Mouse (Mus musculus) brain, embryonic 14.5 days (tissue): Measurements from ENCODE around the gene Cped1. TPM values are rescaled to one million over a fixed set of nuclear protein-coding genes. Genes with fewer than 3 reads are reported as not detected.

Source experiments
- DNase-seq: peaks from one replicate; pipeline ENCODE4 v3.0.0-alpha.2; 2011; ENCODE audit warnings: low read depth
- CTCF ChIP-seq: fragments of 200-500 bp; IDR thresholded peaks from 2 replicates; pipeline ENCODE4 v1.5.1; 2012; ENCODE audit warnings: inconsistent platforms, mild to moderate bottlenecking, moderate library complexity, borderline replicate concordance; ENCODE audit not compliant: insufficient read depth, insufficient read length; ENCODE audit errors: extremely low read depth
- POLR2A ChIP-seq: fragments of 200-500 bp; IDR thresholded peaks from 2 replicates; pipeline ENCODE4 v1.6.1; 2012; ENCODE audit warnings: mild to moderate bottlenecking, inconsistent platforms, borderline replicate concordance; ENCODE audit not compliant: poor library complexity, insufficient read depth, insufficient read length, severe bottlenecking; ENCODE audit errors: extremely low read depth
- polyA plus RNA-seq: library from polyadenylated mRNA; depleted of rRNA; stranded (reverse); fragments of >200 nt; gene quantifications from 2 replicates; pipeline ENCODE4 v1.2.3, GENCODE M21; 2012

Gene Cped1
- polyA plus RNA-seq, 1 experiment: 4.3 TPM

DNA sequence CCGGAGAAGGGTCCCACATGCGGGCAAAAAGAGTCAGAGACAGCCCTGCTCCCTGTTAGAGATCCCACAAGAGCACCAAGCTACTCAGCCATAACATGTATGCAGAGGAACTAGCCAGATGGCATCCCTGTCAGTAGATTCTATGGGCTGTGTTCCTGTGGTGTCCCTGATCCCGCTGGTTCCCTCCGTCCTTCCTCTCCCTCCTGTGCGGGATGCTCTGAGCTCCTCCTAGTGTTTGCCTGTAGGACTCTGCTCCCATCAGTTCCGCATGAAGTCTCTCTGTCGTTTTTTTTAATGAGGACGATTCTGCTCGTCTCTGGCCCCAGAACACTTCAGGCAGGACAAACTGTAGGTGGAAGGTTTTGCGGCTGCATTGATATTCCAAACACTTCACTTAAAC, 151.1 kb downstream of the Cped1 start:
- peak; percentile 17 for DNase-seq
- TF ChIP-seq CTCF (no peak), POLR2A (no peak)

- TF ChIP-seq CTCF (no peak), POLR2A (no peak)
- peak; percentile 26 for DNase-seq
Measured at GRCm38 (mm10) chr6:22140786-22141185, 155.1 kb downstream of the Cped1 start.

- no peak for TF ChIP-seq CTCF
- no peak for TF ChIP-seq POLR2A
- no peak for DNase-seq
Measured at GRCm38 (mm10) chr6:22147236-22147635, 161.5 kb downstream of the Cped1 start.

DNA sequence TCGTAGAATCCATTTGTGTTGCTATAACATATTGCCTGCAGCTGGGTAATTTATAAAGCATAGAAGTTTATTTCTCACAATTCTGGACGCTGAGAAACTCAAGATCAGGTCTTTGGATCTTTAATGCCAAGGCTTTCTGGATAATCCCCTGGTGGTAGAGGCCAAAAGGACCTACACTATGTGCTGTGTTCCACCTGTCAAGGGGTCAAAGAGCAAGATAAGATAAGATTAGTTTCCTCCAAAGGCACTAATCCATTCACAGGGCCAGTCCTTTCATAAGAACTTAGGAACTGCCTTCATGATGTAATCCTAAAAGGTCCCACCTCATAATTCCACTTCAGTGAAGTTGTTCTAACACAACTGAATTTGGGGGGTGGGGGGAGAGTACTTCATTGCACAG, 162.8 kb downstream of the Cped1 start:
- TF ChIP-seq CTCF (no peak), POLR2A (no peak)
- DNase-seq: no peak

GRCm38 (mm10) chr6:22157461-22157860, 171.7 kb downstream of the Cped1 start:
- DNase-seq: peak; percentile 44
- TF ChIP-seq CTCF (no peak), POLR2A (no peak)

GRCm38 (mm10) chr6:22161944-22162343, 176.2 kb downstream of the Cped1 start:
- DNase-seq: peak; percentile 33
- TF ChIP-seq POLR2A: no peak
- no peak for TF ChIP-seq CTCF

- DNase-seq: peak; percentile 39
- TF ChIP-seq CTCF (no peak), POLR2A (no peak)
Measured at GRCm38 (mm10) chr6:22168388-22168787, 182.7 kb downstream of the Cped1 start.

DNA sequence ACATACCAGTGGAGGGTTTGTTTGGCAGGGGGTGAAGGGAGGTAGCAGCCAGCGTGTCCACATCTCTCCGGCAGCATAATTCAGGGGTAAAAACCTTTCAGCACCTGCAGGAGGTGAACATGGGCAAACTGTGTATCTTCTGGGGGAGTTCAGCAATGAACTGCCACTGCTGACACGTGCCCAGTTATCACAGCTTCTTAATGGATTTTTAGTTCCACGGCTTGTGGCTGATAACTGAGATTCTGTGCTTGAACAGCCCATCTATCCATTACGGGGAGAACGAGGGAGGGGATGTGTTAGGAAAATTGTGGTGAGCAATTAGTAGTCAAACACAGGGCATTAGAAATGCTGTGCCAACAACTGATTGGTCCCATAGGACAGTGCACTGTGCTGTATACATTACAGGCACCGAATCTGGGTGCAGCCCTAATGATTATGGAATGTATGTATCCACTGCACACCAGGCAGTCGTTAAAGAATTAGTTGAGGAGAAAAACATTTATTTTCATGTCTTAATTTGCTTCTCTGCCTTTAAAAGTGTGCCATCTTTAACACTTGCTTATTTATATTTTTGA, 193.1 kb downstream of the Cped1 start:
- peak; percentile 52 for DNase-seq

GRCm38 (mm10) chr6:22180316-22180715, 194.6 kb downstream of the Cped1 start:
- TF ChIP-seq POLR2A (no peak), CTCF (no peak)
- DNase-seq: peak; percentile 79

More for the DNA sequence above, 193.1 kb downstream of the Cped1 start:
- no peak for TF ChIP-seq CTCF
- no peak for TF ChIP-seq POLR2A

DNA sequence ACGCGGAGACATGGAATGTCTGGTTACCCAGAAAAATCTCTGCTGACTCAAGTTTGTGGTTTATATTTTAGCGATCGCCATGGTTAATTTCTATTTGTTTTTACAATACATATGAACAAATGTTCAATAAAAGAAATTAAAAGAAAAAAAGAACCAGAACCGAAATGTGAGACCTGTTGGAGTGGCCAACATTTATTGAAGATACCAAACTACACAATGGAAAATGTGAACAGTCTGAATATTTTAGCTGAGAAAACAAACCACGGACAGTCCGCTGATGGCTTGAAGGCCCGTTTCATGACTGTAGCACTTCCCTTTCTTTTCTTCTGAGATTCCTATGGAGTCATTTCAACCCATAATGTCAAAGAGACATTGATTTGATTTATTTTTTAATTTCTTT, 201.3 kb downstream of the Cped1 start:
- no peak for DNase-seq
- TF ChIP-seq CTCF (no peak), POLR2A (no peak)

DNA sequence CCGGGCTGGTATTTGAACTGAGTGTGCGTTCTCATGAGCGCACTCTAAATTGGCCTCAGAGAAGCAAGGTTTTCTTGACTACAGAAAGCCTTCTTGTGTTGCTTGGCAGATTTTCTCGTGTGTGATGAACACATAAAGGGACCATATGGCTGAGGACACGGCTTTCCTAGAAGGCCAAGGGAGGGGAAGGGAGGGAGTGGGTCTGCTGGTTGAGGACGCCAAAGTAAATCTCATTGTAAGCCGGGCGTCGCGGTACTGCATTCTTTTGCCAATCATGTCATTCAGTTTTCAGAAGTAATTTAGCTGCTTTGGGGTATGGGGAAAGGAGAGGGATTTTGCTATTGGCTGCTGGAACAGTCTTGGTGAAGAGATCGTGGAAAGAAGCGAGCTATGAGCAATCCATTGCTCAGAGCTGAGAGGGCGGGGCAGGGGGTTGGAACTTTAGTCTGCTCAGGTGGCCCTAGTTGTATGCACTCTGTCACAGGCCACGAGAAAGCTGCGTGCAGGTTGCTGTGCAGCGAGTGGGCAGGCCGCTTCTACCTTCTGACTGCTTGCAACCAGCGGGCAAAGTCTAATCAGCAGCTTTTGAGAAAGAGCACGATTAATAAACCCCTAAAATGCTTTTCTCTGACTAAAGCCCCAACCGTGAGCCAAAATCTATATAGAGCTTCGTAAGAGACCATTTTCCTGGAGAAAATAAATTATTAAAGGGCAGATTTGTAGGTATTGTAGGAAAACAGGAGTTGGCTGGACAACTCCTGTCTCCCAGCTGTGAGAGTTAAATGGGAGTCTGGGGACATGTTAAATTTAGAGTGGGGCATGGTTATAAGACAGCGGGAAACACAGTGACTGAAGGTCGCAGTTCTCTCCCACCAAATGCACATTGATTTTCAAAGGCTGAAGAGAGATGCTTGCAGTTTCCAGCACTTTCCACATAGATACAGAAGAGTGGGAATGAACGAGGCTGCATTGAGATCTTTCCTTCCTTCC, 203.9 kb downstream of the Cped1 start:
- DNase-seq: peak; percentile 91
- TF ChIP-seq CTCF (no peak), POLR2A (no peak)

DNA sequence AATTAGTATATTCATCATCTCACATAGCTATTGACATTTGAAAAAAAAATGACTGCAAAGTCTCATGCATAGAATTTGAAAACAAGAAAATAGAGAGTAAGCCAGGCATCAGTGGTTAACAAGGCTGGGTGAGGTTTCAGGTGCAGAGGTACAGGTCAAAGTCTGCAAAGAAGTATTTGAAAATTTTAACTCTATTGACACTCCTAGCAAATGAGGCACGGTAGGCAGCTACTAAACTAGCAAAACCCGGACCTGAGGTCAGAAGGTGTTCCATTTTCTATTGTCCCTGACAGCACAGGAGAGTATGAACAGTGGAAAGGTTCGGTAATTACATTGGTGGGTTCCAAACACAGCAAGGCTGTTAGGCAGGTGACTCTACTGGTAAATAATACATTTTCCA, 212.9 kb downstream of the Cped1 start:
- TF ChIP-seq POLR2A (no peak), CTCF (no peak)
- no peak for DNase-seq

DNA sequence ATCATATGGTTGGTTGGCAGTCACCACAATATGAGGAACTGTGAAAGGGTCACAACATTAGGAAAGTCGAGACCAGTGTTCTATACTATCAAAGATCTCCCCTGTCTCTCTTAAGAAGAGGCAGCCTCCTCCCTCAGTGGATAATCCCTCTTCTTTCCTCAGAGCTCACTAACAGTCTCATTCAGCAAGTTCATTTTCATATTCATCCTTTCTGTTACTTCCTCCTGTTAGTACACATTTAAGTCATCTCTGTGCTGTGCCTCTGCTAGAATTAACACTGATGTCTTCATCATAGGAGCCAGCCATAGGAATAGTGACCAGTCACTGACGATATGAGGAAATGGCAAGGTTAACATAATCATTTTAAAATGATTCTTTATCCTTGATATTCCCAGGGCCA, 213.8 kb downstream of the Cped1 start:
- TF ChIP-seq CTCF: no peak
- TF ChIP-seq POLR2A: no peak
- DNase-seq: no peak

- no peak for DNase-seq
- no peak for TF ChIP-seq POLR2A
- TF ChIP-seq CTCF: no peak
Measured at GRCm38 (mm10) chr6:22200133-22200532, 214.4 kb downstream of the Cped1 start.

- TF ChIP-seq POLR2A (no peak), CTCF (no peak)
- peak; percentile 80 for DNase-seq
Measured at GRCm38 (mm10) chr6:22201879-22202278, 216.2 kb downstream of the Cped1 start.
